Mouse (Mus musculus) limb, embryonic 11.5 days (tissue): Measurements from ENCODE around the gene Mbd5. TPM values are rescaled to one million over a fixed set of nuclear protein-coding genes. Genes with fewer than 3 reads are reported as not detected.

ENCODE experiments used
- ATAC-seq: fragments of 200-750 bp; cut with Nextera tagmentation; 2 replicates; pipeline ENCODE4 v1.8.0; 2017; ENCODE audit warnings: low read depth; ENCODE audit not compliant: insufficient number of reproducible peaks, low FRiP score, low TSS enrichment
- DNase-seq: peaks from one replicate; pipeline ENCODE4 v3.0.0-alpha.2; 2015; ENCODE audit warnings: low spot score
- H3K27ac ChIP-seq: fragments of 300-500 bp; sonication (generic); replicated peaks from 2 replicates; pipeline ENCODE4 v1.5.1; 2014; ENCODE audit warnings: low read depth, mild to moderate bottlenecking, low read length
- H3K27me3 ChIP-seq: fragments of 300-500 bp; sonication (generic); 2 replicates; pipeline ENCODE4 v1.6.1; 2014; ENCODE audit warnings: mild to moderate bottlenecking, low read length, mixed read lengths; ENCODE audit not compliant: control insufficient read depth, insufficient read depth
- H3K36me3 ChIP-seq: fragments of 300-500 bp; sonication (generic); 2 replicates; pipeline ENCODE4 v1.6.1; 2014; ENCODE audit warnings: mild to moderate bottlenecking, low read length, moderate library complexity, mixed read lengths; ENCODE audit not compliant: control insufficient read depth, insufficient read depth
- H3K4me1 ChIP-seq: fragments of 300-500 bp; sonication (generic); 2 replicates; pipeline ENCODE4 v1.6.1; 2014; ENCODE audit warnings: low read length, mixed read lengths; ENCODE audit not compliant: control insufficient read depth, insufficient read depth
- H3K4me2 ChIP-seq: fragments of 300-500 bp; sonication (generic); 2 replicates; pipeline ENCODE4 v1.6.1; 2014; ENCODE audit warnings: low read depth, mild to moderate bottlenecking, moderate library complexity; ENCODE audit not compliant: severe bottlenecking
- H3K4me3 ChIP-seq: fragments of 300-500 bp; sonication (generic); 2 replicates; pipeline ENCODE4 v1.5.1; 2014; ENCODE audit warnings: low read depth, low read length
- H3K9ac ChIP-seq: fragments of 300-500 bp; sonication (generic); 2 replicates; pipeline ENCODE4 v1.6.1; 2014; ENCODE audit warnings: mild to moderate bottlenecking, low read length
- H3K9me3 ChIP-seq: fragments of 300-500 bp; sonication (generic); 2 replicates; pipeline ENCODE4 v1.6.1; 2016; ENCODE audit warnings: low read length; ENCODE audit not compliant: control insufficient read depth
- WGBS: fragments of 180-500 bp; shearing (Covaris S2); extraction: QIAGEN DNeasy Blood & Tissue Kit; methylation state at CpG from one replicate; pipeline ENCODE4 v1.1.7; 2014; 5-methylcytosine and 5-hydroxymethylcytosine counted together
- polyA plus RNA-seq: library from polyadenylated mRNA; unstranded; fragments of >200 nt; fragmentation: Nextera tagmentation; extraction: Ambion mirVana; gene quantifications from 2 replicates; pipeline ENCODE4 v1.2.1, GENCODE M21; 2014

Gene Mbd5
- polyA plus RNA-seq, 1 experiment from 2014 or later, result 32.9 TPM

GRCm38 (mm10) chr2:49264092-49264491, 314.8 kb downstream of the Mbd5 start:
- no peak overlapping the region for H3K4me2 ChIP-seq
- H3K9me3 ChIP-seq, result no peaks in the 10 kb centered on the region
- 78% methylated on average over 2 of the region's 2 CpGs for WGBS
- H3K27me3 ChIP-seq, result no peaks in the 10 kb centered on the region
- H3K36me3 ChIP-seq, result no peaks in the 10 kb centered on the region
- no peaks in the 10 kb centered on the region for H3K4me1 ChIP-seq
- no peak for DNase-seq
- no peak for ATAC-seq
- no peak overlapping the region for H3K4me3 ChIP-seq
- no peak overlapping the region for H3K27ac ChIP-seq
- no peak overlapping the region for H3K9ac ChIP-seq

- no peaks in the 10 kb centered on the region for H3K36me3 ChIP-seq
- ATAC-seq (peak; percentile 60; the same call in 1 of the 2 replicates), DNase-seq (no peak)
- no peak overlapping the region for H3K4me3 ChIP-seq
- H3K27ac ChIP-seq, result no peak overlapping the region
- WGBS, result 29% methylated on average over 11 of the region's 11 CpGs
- H3K27me3 ChIP-seq, result no peaks in the 10 kb centered on the region
- no peak overlapping the region for H3K9ac ChIP-seq
- H3K9me3 ChIP-seq, result no peaks in the 10 kb centered on the region
- H3K4me1 ChIP-seq, result 0 out of 2 replicates have a peak, but pooled peaks cover 2% of the 10 kb centered on the region
- no peak overlapping the region for H3K4me2 ChIP-seq
Measured at GRCm38 (mm10) chr2:49272295-49272967, 323.1 kb downstream of the Mbd5 start.

GRCm38 (mm10) chr2:49276017-49276722, 326.9 kb downstream of the Mbd5 start:
- H3K9me3 ChIP-seq, result no peaks in the 10 kb centered on the region
- no peaks in the 10 kb centered on the region for H3K27me3 ChIP-seq
- no peak for ATAC-seq
- peaks cover 8% of the 10 kb centered on the region; the same call in 1 of the 2 replicates for H3K4me1 ChIP-seq
- H3K4me3 ChIP-seq, result no peak overlapping the region
- no peaks in the 10 kb centered on the region for H3K36me3 ChIP-seq
- DNase-seq, result no peak
- no peak overlapping the region for H3K27ac ChIP-seq
- no peak overlapping the region for H3K9ac ChIP-seq
- H3K4me2 ChIP-seq, result no peak overlapping the region
- whole genome bisulfite sequencing, result 93% methylated on average over 4 of the region's 4 CpGs

DNA sequence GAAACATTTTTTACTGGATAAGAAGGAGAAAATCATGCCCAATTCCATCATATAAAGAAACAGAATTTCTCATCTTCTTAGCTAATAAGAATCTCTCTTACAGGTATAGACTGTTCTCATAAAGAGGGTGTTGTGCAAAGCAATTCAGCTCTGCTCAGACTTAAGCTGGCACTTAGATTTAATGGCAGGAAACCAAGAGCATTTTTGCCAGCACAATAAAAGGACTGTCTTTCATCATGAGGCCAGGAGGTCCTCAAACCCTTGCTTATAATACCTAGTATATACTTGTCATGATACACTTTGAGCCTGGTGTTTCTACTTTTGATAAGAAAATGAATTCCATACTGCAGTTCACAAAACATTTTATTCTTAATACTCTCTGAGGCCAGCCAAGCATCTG, 331.2 kb downstream of the Mbd5 start:
- H3K27ac ChIP-seq, result no peak overlapping the region
- H3K9ac ChIP-seq, result no peak overlapping the region
- H3K9me3 ChIP-seq, result no peaks in the 10 kb centered on the region
- no peak overlapping the region for H3K4me2 ChIP-seq
- H3K27me3 ChIP-seq, result no peaks in the 10 kb centered on the region
- H3K36me3 ChIP-seq, result no peaks in the 10 kb centered on the region
- peaks cover 6% of the 10 kb centered on the region; the same call in 1 of the 2 replicates for H3K4me1 ChIP-seq
- DNase-seq (no peak), ATAC-seq (peak; percentile 85; the same call in 1 of the 2 replicates)
- H3K4me3 ChIP-seq, result no peak overlapping the region

- DNase-seq, result no peak
- ATAC-seq, result no peak
- H3K4me1 ChIP-seq, result peaks cover 6% of the 10 kb centered on the region; the same call in 1 of the 2 replicates
- no peaks in the 10 kb centered on the region for H3K27me3 ChIP-seq
- no peak overlapping the region for H3K27ac ChIP-seq
- H3K9me3 ChIP-seq, result no peaks in the 10 kb centered on the region
- no peak overlapping the region for H3K4me3 ChIP-seq
- H3K36me3 ChIP-seq, result no peaks in the 10 kb centered on the region
- no peak overlapping the region for H3K4me2 ChIP-seq
- H3K9ac ChIP-seq, result no peak overlapping the region
Measured at GRCm38 (mm10) chr2:49283583-49283982, 334.3 kb downstream of the Mbd5 start.

GRCm38 (mm10) chr2:49286965-49287364, 337.7 kb downstream of the Mbd5 start:
- WGBS, result 17% methylated on average over 1 of the region's 1 CpGs

GRCm38 (mm10) chr2:49291709-49292108, 342.4 kb downstream of the Mbd5 start:
- Histone ChIP-seq H3K9ac (no peak overlapping the region), H3K4me1 (no peaks in the 10 kb centered on the region), H3K9me3 (no peaks in the 10 kb centered on the region), H3K36me3 (no peaks in the 10 kb centered on the region), H3K4me2 (no peak overlapping the region), H3K27me3 (no peaks in the 10 kb centered on the region), H3K4me3 (no peak overlapping the region), H3K27ac (no peak overlapping the region)
- 76% methylated on average over 2 of the region's 2 CpGs for WGBS
- ATAC-seq (no peak), DNase-seq (no peak)

More at GRCm38 (mm10) chr2:49286965-49287364, 337.7 kb downstream of the Mbd5 start:
- Histone ChIP-seq H3K4me3 (no peak overlapping the region), H3K36me3 (no peaks in the 10 kb centered on the region), H3K4me1 (no peaks in the 10 kb centered on the region), H3K27ac (no peak overlapping the region), H3K27me3 (no peaks in the 10 kb centered on the region), H3K4me2 (no peak overlapping the region), H3K9me3 (no peaks in the 10 kb centered on the region), H3K9ac (no peak overlapping the region)
- ATAC-seq (no peak), DNase-seq (no peak)

DNA sequence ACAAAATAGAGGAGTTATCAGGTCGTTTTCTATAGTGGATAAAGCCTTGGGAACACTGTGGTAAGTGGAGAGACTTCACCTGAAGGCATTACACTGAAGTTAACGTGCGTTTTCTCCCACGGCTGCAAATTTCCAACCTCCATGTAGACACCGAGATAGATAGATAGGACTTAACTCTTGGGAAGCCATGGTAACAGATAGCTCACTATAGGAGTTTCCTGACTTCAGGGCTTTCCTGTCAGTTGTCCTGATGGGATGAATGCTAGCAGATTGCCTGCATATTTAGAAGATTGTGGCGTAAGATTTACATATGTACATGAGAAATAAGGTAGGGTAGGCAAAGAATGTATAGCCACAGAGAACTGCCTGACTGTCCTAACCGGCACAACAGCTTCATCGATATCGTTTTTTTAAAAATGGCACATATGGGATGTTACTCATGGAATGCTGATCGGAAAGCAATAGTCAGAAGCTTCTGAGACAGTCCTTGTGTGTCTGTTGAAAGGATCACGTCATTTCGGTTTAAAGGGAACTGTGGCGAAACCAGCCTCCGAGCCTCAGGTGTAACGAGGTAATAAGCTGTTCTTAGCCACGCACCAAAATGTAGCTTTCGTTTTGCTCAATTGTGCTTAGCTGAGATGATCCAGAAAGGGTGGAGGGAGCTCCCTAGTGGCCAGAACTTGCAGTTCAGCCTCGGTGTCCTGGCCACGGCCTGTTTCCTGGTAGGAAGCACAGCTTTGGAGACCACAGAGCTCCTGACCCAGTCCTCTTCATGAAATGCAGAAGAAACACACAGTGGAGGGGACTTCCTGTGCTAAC, 363.5 kb downstream of the Mbd5 start:
- 0 out of 2 replicates have a peak overlapping the region, but pooled peaks have one; percentile 9 for H3K4me3 ChIP-seq
- WGBS, result 50% methylated on average over 19 of the region's 19 CpGs
- H3K36me3 ChIP-seq, result no peaks in the 10 kb centered on the region
- H3K4me1 ChIP-seq, result 0 out of 2 replicates have a peak, but pooled peaks cover 2% of the 10 kb centered on the region
- ATAC-seq, result peak; percentile 72; the same call in 1 of the 2 replicates
- DNase-seq, result peak; percentile 88
- H3K27me3 ChIP-seq, result no peaks in the 10 kb centered on the region
- H3K9me3 ChIP-seq, result no peaks in the 10 kb centered on the region
- peak overlapping the region; percentile 34 for H3K4me2 ChIP-seq
- no peak overlapping the region for H3K27ac ChIP-seq
- no peak overlapping the region for H3K9ac ChIP-seq
